Mouse (Mus musculus) forebrain, embryonic 12.5 days (tissue): Measurements from ENCODE around the gene Dcun1d2. TPM values are rescaled to one million over a fixed set of nuclear protein-coding genes. Genes with fewer than 3 reads are reported as not detected.
"Not testable (repeated sequence)": the region's sequence is repeated elsewhere in the genome, so short reads cannot be mapped to it uniquely, and the experiment has no call there.

Experiments used
- ATAC-seq: fragments of 200-750 bp; cut with Nextera tagmentation; 2 replicates; pipeline ENCODE4 v1.8.0; 2017; ENCODE audit warnings: moderate TSS enrichment; ENCODE audit not compliant: low FRiP score
- H3K27ac ChIP-seq: fragments of 300-500 bp; sonication (generic); 2 replicates; pipeline ENCODE4 v1.5.1; 2016; ENCODE audit warnings: mild to moderate bottlenecking
- H3K27me3 ChIP-seq: fragments of 300-500 bp; sonication (generic); 2 replicates; pipeline ENCODE4 v1.6.1; 2016; ENCODE audit warnings: mild to moderate bottlenecking
- H3K36me3 ChIP-seq: fragments of 300-500 bp; sonication (generic); replicated peaks from 2 replicates; pipeline ENCODE4 v1.6.1; 2016; ENCODE audit warnings: mild to moderate bottlenecking
- H3K4me1 ChIP-seq: fragments of 300-500 bp; sonication (generic); 2 replicates; pipeline ENCODE4 v1.6.1; 2016
- H3K4me2 ChIP-seq: fragments of 300-500 bp; sonication (generic); 2 replicates; pipeline ENCODE4 v1.6.1; 2016; ENCODE audit warnings: mild to moderate bottlenecking, moderate library complexity
- H3K4me3 ChIP-seq: fragments of 300-500 bp; sonication (generic); replicated peaks from 2 replicates; pipeline ENCODE4 v1.5.1; 2016; ENCODE audit warnings: mild to moderate bottlenecking
- H3K9ac ChIP-seq: fragments of 300-500 bp; sonication (generic); 2 replicates; pipeline ENCODE4 v1.6.1; 2016; ENCODE audit warnings: mild to moderate bottlenecking
- H3K9me3 ChIP-seq: fragments of 300-500 bp; sonication (generic); 2 replicates; pipeline ENCODE4 v1.6.1; 2016
- WGBS: fragments of 180-500 bp; shearing (Covaris S2); methylation state at CpG from one replicate; pipeline ENCODE4 v1.1.7; 2016; 5-methylcytosine and 5-hydroxymethylcytosine counted together
- polyA plus RNA-seq: library from polyadenylated mRNA; unstranded; fragments of >200 nt; fragmentation: Nextera tagmentation; extraction: Ambion mirVana; gene quantifications from 2 replicates; pipeline ENCODE4 v1.2.1, GENCODE M21; 2016

Dcun1d2 gene
- 32.4 and 33.1 TPM in 2 replicates for polyA plus RNA-seq

GRCm38 (mm10) chr8:13287692-13288623 lies at the start of gene Dcun1d2, which contains the start of gene Tmco3:
Gene Dcun1d2 (minus strand): TSS chr8:13288131.
Gene Tmco3 (plus strand): TSS chr8:13288190.
- peak within 1 kb of the TSS; percentile 76 for H3K4me3 ChIP-seq
- peak within 1 kb of the TSS; percentile 92 for H3K4me2 ChIP-seq
- H3K9ac ChIP-seq: peak within 1 kb of the TSS; percentile 82
- peak; percentile 94 for ATAC-seq
- H3K27ac ChIP-seq: peak within 1 kb of the TSS; percentile 85
- no peaks in the 10 kb centered on the region for H3K9me3 ChIP-seq
- peaks cover 22% of the 10 kb centered on the region for H3K4me1 ChIP-seq
- peaks cover 12% of the 10 kb centered on the region for H3K36me3 ChIP-seq
- H3K27me3 ChIP-seq: no peaks in the 10 kb centered on the region
- under 1% methylated on average over 79 of the region's 79 CpGs for WGBS

- Histone ChIP-seq H3K4me3 (no peak overlapping the region), H3K9me3 (no peaks in the 10 kb centered on the region), H3K27me3 (no peaks in the 10 kb centered on the region), H3K4me1 (peaks cover 18% of the 10 kb centered on the region), H3K9ac (no peak overlapping the region), H3K4me2 (peak overlapping the region; percentile 84), H3K27ac (0 out of 2 replicates have a peak overlapping the region, but pooled peaks have one; percentile 1), H3K36me3 (peaks cover 25% of the 10 kb centered on the region)
- ATAC-seq: no peak
- 83% methylated on average over 3 of the region's 3 CpGs for WGBS
Measured at GRCm38 (mm10) chr8:13337678-13338077, 49.7 kb upstream of the Dcun1d2 start.

DNA sequence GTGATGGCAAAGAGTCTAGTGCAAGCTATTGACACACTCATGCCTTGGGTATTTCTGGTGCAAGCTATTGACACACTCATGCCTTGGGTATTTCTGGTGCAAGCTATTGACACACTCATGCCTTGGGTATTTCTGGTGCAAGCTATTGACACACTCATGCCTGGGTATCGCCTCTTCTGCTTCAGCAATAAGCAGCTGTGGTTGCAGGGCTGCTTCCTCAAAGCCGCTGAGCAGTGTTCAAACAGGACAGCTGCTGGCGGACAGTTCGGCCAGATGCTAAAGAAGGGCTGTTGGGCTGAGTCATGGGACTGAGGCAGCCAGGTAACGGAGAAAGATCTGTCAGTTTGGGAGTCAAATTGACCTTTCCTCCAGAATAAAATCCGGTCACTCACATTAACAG lies 49.3 kb upstream of the Dcun1d2 start:
- H3K27ac ChIP-seq, H3K27me3 ChIP-seq, H3K9ac ChIP-seq, H3K4me2 ChIP-seq, H3K9me3 ChIP-seq, H3K4me3 ChIP-seq, ATAC-seq: not testable (repeated sequence)
- WGBS: 95% methylated on average over 6 of the region's 6 CpGs
- H3K4me1 ChIP-seq: peaks cover 18% of the 10 kb centered on the region
- peaks cover 20% of the 10 kb centered on the region for H3K36me3 ChIP-seq

GRCm38 (mm10) chr8:13334671-13335070 lies 46.7 kb upstream of the Dcun1d2 start:
- WGBS: 38% methylated on average over 1 of the region's 1 CpGs
- no peak for ATAC-seq
- H3K9ac ChIP-seq: no peak overlapping the region
- no peaks in the 10 kb centered on the region for H3K27me3 ChIP-seq
- no peak overlapping the region for H3K4me3 ChIP-seq
- no peaks in the 10 kb centered on the region for H3K36me3 ChIP-seq
- H3K9me3 ChIP-seq: no peaks in the 10 kb centered on the region
- H3K4me1 ChIP-seq: peaks cover 5% of the 10 kb centered on the region
- no peak overlapping the region for H3K4me2 ChIP-seq
- H3K27ac ChIP-seq: no peak overlapping the region

GRCm38 (mm10) chr8:13326598-13326997 lies 38.7 kb upstream of the Dcun1d2 start:
- no peak overlapping the region for H3K4me2 ChIP-seq
- 42% methylated on average over 5 of the region's 5 CpGs for WGBS
- ATAC-seq: no peak
- H3K27me3 ChIP-seq: no peaks in the 10 kb centered on the region
- no peak overlapping the region for H3K4me3 ChIP-seq
- H3K36me3 ChIP-seq: peaks cover 7% of the 10 kb centered on the region
- no peak overlapping the region for H3K9ac ChIP-seq
- H3K4me1 ChIP-seq: peaks cover 3% of the 10 kb centered on the region; the same call in 1 of the 2 replicates
- H3K27ac ChIP-seq: no peak overlapping the region
- no peaks in the 10 kb centered on the region for H3K9me3 ChIP-seq

GRCm38 (mm10) chr8:13316671-13317070 lies 28.7 kb upstream of the Dcun1d2 start:
- Histone ChIP-seq H3K9ac (no peak overlapping the region), H3K4me2 (no peak overlapping the region), H3K9me3 (no peaks in the 10 kb centered on the region), H3K27ac (no peak overlapping the region), H3K4me1 (no peaks in the 10 kb centered on the region), H3K36me3 (peaks cover 64% of the 10 kb centered on the region), H3K27me3 (no peaks in the 10 kb centered on the region), H3K4me3 (no peak overlapping the region)
- ATAC-seq: no peak
- WGBS: 93% methylated on average over 10 of the region's 10 CpGs

DNA sequence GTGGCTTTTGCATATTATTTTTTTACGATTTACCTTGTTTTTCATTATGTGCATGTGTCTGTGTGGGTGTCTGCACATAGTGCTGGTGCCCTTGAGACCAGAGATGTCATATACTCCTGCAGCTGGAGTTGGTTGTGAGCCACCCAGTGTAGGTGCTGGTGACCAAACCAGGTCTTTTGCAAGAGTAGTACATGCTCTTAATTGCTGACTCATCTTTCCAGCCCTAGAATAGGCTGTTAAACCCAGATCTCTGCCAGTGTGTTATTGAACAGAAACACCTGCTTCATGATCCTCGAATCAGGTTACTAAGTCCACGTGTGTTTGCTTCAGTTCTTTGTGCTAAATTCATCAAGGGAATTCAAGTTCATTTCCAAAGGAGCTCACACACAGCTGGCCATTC lies 27.0 kb upstream of the Dcun1d2 start:
- no peak overlapping the region for H3K9ac ChIP-seq
- no peaks in the 10 kb centered on the region for H3K9me3 ChIP-seq
- H3K4me1 ChIP-seq: no peaks in the 10 kb centered on the region
- peaks cover 67% of the 10 kb centered on the region for H3K36me3 ChIP-seq
- H3K27ac ChIP-seq: no peak overlapping the region
- no peak overlapping the region for H3K4me3 ChIP-seq
- no peaks in the 10 kb centered on the region for H3K27me3 ChIP-seq
- 85% methylated on average over 3 of the region's 3 CpGs for WGBS
- no peak for ATAC-seq
- H3K4me2 ChIP-seq: no peak overlapping the region

GRCm38 (mm10) chr8:13306916-13307315 lies 19.0 kb upstream of the Dcun1d2 start:
- Histone ChIP-seq H3K36me3 (peaks cover 52% of the 10 kb centered on the region), H3K27me3 (no peaks in the 10 kb centered on the region), H3K4me3 (no peak overlapping the region), H3K4me1 (no peaks in the 10 kb centered on the region), H3K9me3 (no peaks in the 10 kb centered on the region), H3K9ac (no peak overlapping the region), H3K4me2 (no peak overlapping the region), H3K27ac (no peak overlapping the region)
- WGBS: 87% methylated on average over 9 of the region's 9 CpGs
- no peak for ATAC-seq

DNA sequence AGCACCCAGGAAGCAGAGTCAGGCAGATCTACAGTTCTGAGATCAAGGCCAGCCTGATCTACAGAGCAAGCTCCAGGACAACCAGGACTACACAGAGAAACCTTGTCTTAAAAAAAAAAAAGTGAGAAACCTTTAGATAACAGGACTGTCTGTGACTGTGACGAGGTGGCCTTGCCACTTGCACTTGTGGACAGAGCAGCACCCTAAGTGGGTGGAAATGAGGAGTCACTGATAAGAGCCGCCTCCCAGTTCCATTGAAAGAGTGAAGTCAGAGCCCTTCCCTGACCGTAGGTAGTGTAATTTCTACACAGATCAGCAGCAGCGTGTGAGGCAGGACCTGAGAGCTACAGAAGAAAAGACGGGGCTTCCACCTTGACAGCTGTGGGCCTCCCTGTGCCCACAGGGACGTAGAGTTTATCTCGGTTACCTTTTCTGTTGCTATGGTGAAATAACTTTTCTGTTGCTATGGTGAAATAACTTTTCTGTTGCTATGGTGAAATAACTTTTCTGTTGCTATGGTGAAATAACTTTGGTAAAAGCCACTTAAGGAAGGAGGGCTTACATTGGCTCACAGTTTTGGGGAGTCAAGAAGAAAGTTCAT lies 18.5 kb upstream of the Dcun1d2 start:
- Histone ChIP-seq H3K9me3 (no peaks in the 10 kb centered on the region), H3K4me2 (no peak overlapping the region), H3K4me1 (no peaks in the 10 kb centered on the region), H3K27me3 (no peaks in the 10 kb centered on the region), H3K9ac (no peak overlapping the region), H3K36me3 (peaks cover 56% of the 10 kb centered on the region), H3K4me3 (no peak overlapping the region), H3K27ac (no peak overlapping the region)
- no peak for ATAC-seq
- WGBS: 83% methylated on average over 7 of the region's 7 CpGs

DNA sequence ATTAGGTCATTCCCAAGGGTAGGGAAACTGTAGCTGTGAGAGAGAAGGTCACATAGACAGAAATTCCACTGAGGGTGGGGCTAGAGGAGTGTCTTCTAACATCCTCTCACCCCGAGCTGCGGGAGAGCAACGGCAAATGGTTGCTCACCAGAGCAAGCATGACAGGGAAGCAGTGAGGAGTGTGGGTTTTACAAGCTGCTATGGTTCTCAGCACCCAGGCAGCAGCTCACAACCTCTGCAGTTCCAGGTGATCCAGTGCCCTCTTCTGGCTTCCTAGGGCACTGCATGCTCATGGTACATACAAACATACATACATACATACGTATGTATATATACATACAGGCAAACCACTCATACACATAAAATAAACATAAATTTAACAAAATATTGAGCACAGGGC lies 18.0 kb upstream of the Dcun1d2 start:
- Histone ChIP-seq H3K4me2 (no peak overlapping the region), H3K4me1 (no peaks in the 10 kb centered on the region), H3K36me3 (peaks cover 60% of the 10 kb centered on the region), H3K9ac (no peak overlapping the region), H3K27me3 (no peaks in the 10 kb centered on the region), H3K4me3 (no peak overlapping the region), H3K27ac (no peak overlapping the region), H3K9me3 (no peaks in the 10 kb centered on the region)
- no peak for ATAC-seq
- WGBS: 96% methylated on average over 4 of the region's 4 CpGs

DNA sequence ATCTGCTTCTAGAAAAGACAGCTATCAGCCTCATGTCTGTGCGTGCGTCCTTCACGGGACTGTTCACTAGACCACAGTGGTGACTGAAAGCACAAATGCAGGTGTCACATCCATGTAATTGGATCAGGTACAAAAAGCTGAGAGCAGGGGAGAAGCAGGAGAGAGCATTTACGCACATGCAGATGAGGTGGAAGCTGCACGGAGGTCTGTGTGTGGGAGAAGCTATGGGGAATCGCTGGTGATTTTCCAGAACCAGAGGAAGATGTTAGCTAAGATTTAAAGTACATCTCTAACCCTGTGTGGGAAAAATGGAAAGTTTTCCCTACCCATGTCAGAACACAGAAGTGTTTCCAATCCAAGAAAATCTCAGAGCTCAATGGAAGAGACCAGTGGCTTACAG lies 17.5 kb upstream of the Dcun1d2 start:
- Histone ChIP-seq H3K9me3 (no peaks in the 10 kb centered on the region), H3K4me3 (no peak overlapping the region), H3K9ac (no peak overlapping the region), H3K4me1 (no peaks in the 10 kb centered on the region), H3K4me2 (no peak overlapping the region), H3K36me3 (peaks cover 60% of the 10 kb centered on the region), H3K27ac (no peak overlapping the region), H3K27me3 (no peaks in the 10 kb centered on the region)
- no peak for ATAC-seq
- WGBS: 93% methylated on average over 6 of the region's 6 CpGs

- Histone ChIP-seq H3K4me2 (no peak overlapping the region), H3K27ac (no peak overlapping the region), H3K4me3 (no peak overlapping the region), H3K27me3 (no peaks in the 10 kb centered on the region), H3K36me3 (peaks cover 80% of the 10 kb centered on the region), H3K4me1 (no peaks in the 10 kb centered on the region), H3K9me3 (no peaks in the 10 kb centered on the region), H3K9ac (no peak overlapping the region)
- no peak for ATAC-seq
- WGBS: 92% methylated on average over 7 of the region's 7 CpGs
Measured at GRCm38 (mm10) chr8:13301036-13301435, 13.1 kb upstream of the Dcun1d2 start.
